Comparison of ENCODE assay signal across 7 mouse cellular contexts in the genomic region with DNA sequence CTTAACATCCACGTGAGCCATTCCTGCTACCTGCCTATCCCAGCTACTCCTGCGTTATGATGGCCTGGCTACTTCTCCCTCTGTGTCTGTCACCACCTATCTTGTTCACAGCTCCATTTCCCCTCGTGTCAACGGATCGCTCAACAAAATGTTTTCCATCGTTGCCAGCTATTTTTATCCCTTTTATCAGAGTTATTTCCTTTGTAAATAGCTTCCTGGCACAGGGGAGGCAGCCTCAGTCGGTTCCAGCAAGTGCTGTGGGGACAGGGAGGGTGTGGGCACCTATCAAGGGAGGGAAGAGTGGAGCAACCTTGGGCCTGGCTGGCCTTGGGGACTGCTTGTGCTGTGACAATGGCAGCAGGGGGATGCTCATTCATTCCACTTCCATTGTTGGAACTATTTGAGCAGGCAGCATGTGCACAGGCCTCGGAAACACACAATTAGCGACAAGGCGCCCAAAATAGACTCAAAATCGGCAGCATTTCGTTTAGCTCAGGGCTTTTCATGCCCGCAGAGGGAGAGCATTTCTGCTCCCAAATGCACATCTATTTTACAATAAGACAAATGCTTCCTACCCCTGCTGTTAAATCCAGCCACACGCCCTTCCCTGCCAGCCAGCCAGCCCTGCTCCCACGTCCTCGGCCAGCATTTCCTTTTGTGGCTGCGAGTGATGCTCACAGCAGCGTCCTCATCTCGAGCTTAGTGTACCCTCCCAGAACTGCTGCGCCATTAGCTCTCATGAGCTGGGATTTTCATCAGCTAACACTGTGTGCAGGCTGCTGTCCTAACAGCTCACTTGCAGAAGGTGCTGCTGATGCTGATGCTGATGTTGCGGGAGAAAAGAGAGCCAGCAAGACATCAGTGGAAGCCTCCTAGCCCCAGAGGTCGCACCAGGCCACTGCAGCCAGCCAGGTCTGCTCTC.
DNase-seq lines count a peak whose midpoint lies in the region; ATAC-seq lines count a peak whose summit lies in the region.

No protein-coding gene starts in this region.

- H3K4me1 ChIP-seq in midbrain, embryonic 11.5 days (ENCODE audit: control insufficient read depth, insufficient read depth, low read length) = peaks cover 11% of the 10 kb centered on the region

- WGBS in midbrain, embryonic 11.5 days = 51% methylated on average over 22 of the region's 22 CpGs

- H3K4me2 ChIP-seq in midbrain, embryonic 11.5 days = no peak overlapping the region

- H3K4me3 ChIP-seq in midbrain, embryonic 11.5 days (ENCODE audit: low read depth, low read length) = no peak overlapping the region

- H3K9ac ChIP-seq in midbrain, embryonic 11.5 days (ENCODE audit: low read length) = peak overlapping the region; percentile 24; the same call in 1 of the 2 replicates

- no peaks in the 10 kb centered on the region for H3K27me3 ChIP-seq in midbrain, embryonic 11.5 days (ENCODE audit: control insufficient read depth, insufficient read depth, low read length)

- no peaks in the 10 kb centered on the region; the same call in 1 of the 2 replicates for H3K9me3 ChIP-seq in midbrain, embryonic 11.5 days (ENCODE audit: control insufficient read depth, low read length)

- no peak overlapping the region for H3K27ac ChIP-seq in midbrain, embryonic 11.5 days (ENCODE audit: low read depth, low read length)

- no peaks in the 10 kb centered on the region for H3K36me3 ChIP-seq in midbrain, embryonic 11.5 days (ENCODE audit: control insufficient read depth, insufficient read depth, low read length)

- peak; percentile 54 to 74 for DNase-seq in heart, postnatal 14 days
- DNase-seq in layer of hippocampus, postnatal 10 days (ENCODE audit: low spot score in 2 of 2) = peak; percentile 57 to 63
- peak; percentile 92 for DNase-seq in midbrain, embryonic 11.5 days (ENCODE audit: low spot score, missing footprints)
- no peak for DNase-seq in urinary bladder, postnatal 25 days (ENCODE audit: low spot score)
- no peak for DNase-seq in thymus, adult 18-20 months

- peak; percentile 56; the same call in 1 of the 2 replicates for ATAC-seq in cerebellum, adult (ENCODE audit: insufficient number of reproducible peaks, low FRiP score, low TSS enrichment)
- ATAC-seq in common myeloid progenitor, adult 5-6 weeks (replicated peaks; ENCODE audit: low read depth, poor library complexity, severe bottlenecking) = peak; percentile 72
- ATAC-seq in midbrain, embryonic 11.5 days (ENCODE audit: low FRiP score) = peak; percentile 38; the same call in 1 of the 2 replicates

- intact Hi-C loops in heart, postnatal 14 days (cut with DNase I) = loop anchor here (5.0 kb wide), 1 partner anchor 101 kb away; no protein-coding TSS in a partner anchor

Comparison
In these comparisons a context has a peak if more than half of its experiments do, and no peak if none do; other contexts are left out.
1. DNase-seq: peak in heart, postnatal 14 days (2 of 2), layer of hippocampus, postnatal 10 days (2 of 2) and midbrain, embryonic 11.5 days (single experiment); none in urinary bladder, postnatal 25 days (single experiment) and thymus, adult 18-20 months (0 of 2).
2. Peak in every context shown above with its lines, with median percentiles within 50 percentile points of each other: ATAC-seq.